Mouse (Mus musculus) adrenal gland, postnatal 25 days (tissue): ENCODE data around the gene Ret. TPM values are rescaled to one million over a fixed set of nuclear protein-coding genes. Genes with fewer than 3 reads are reported as not detected.

ENCODE experiments used
- total RNA-seq: library from RNA; stranded (reverse); gene quantifications from 2 replicates; pipeline ENCODE4 v1.2.3, GENCODE M21; 2021

The Ret gene
- total RNA-seq, 1 experiment from 2014 or later = 2.9 TPM

Other genes with a start within 250 kb of the Ret start
- 0.15 TPM in 1 of 2 replicates, not detected in the other for gene Rasgef1a, start 186.3 kb downstream of the Ret start, total RNA-seq
- gene Csgalnact2, start 58.6 kb downstream of the Ret start, total RNA-seq = 19.0 and 19.9 TPM in 2 replicates
- 30.3 and 30.9 TPM in 2 replicates for gene Bms1, start 221.8 kb upstream of the Ret start, total RNA-seq